Mouse (Mus musculus): ENCODE measurements around the gene Cpne9. TPM values are rescaled to one million over a fixed set of nuclear protein-coding genes. Genes with fewer than 3 reads are reported as not detected.
A peak's percentile ranks its signal among the peaks of the same experiment; 100 is the strongest.

Gene Cpne9
- polyA plus RNA-seq (2014; fragmentation: Nextera tagmentation; extraction: Ambion mirVana): 0.13 and 0.52 TPM in 2 replicates

- peaks cover 27% of the 10 kb centered on the region for H3K27me3 ChIP-seq (ENCODE audit: control insufficient read depth, insufficient read depth, low read length)
These were observed at the start of gene Cpne9 for GRCm38 (mm10) chr6:113282101-113282802. Gene Cpne9, plus strand, starts transcription at chr6:113282307.

GRCm38 (mm10) chr6:113235141-113235540 lies 47.0 kb upstream of the Cpne9 start:
- H3K9me3 ChIP-seq (ENCODE audit: control insufficient read depth, low read length): no peaks in the 10 kb centered on the region
- no peaks in the 10 kb centered on the region for H3K27me3 ChIP-seq (ENCODE audit: control insufficient read depth, insufficient read depth, low read length)
- WGBS: 71% methylated on average over 5 of the region's 5 CpGs
- H3K4me2 ChIP-seq (ENCODE audit: low read depth, low read length, severe bottlenecking): no peak overlapping the region
- H3K4me3 ChIP-seq (ENCODE audit: low read depth, low read length): no peak overlapping the region
- peaks cover 5% of the 10 kb centered on the region; the same call in 1 of the 2 replicates for H3K4me1 ChIP-seq (replicated peaks; ENCODE audit: control insufficient read depth, insufficient read depth, low read length)
- DNase-seq (ENCODE audit: low spot score): no peak
- no peak for ATAC-seq (replicated peaks; ENCODE audit: low FRiP score)
- no peak overlapping the region for H3K9ac ChIP-seq (ENCODE audit: low read length)
- no peaks in the 10 kb centered on the region for H3K36me3 ChIP-seq (ENCODE audit: control insufficient read depth, insufficient read depth, low read length)
- no peak overlapping the region for H3K27ac ChIP-seq (ENCODE audit: low read depth, low read length)

More at GRCm38 (mm10) chr6:113282101-113282802, at the start of gene Cpne9:
- Histone ChIP-seq H3K36me3 (ENCODE audit: control insufficient read depth, insufficient read depth, low read length) (no peaks in the 10 kb centered on the region), H3K9me3 (ENCODE audit: control insufficient read depth, low read length) (no peaks in the 10 kb centered on the region), H3K4me1 (replicated peaks; ENCODE audit: control insufficient read depth, insufficient read depth, low read length) (peaks cover 7% of the 10 kb centered on the region; the same call in 1 of the 2 replicates), H3K9ac (ENCODE audit: low read length) (no peak within 1 kb of the TSS), H3K4me2 (ENCODE audit: low read depth, low read length, severe bottlenecking) (peak within 1 kb of the TSS; percentile 42), H3K27ac (ENCODE audit: low read depth, low read length) (no peak within 1 kb of the TSS), H3K4me3 (ENCODE audit: low read depth, low read length) (0 out of 2 replicates have a peak within 1 kb of the TSS, but pooled peaks have one; percentile 11)
- 1% methylated on average over 37 of the region's 37 CpGs for WGBS
- DNase-seq (ENCODE audit: low spot score): peak; percentile 79
- peak; percentile 52; the same call in 1 of the 2 replicates for ATAC-seq (replicated peaks; ENCODE audit: low FRiP score)

- WGBS: under 1% methylated on average over 54 of the region's 55 CpGs
- H3K4me2 ChIP-seq (ENCODE audit: low read depth, low read length, severe bottlenecking): peak within 1 kb of the TSS; percentile 97
- H3K4me3 ChIP-seq (ENCODE audit: low read depth, low read length): peak within 1 kb of the TSS; percentile 99
- no peaks in the 10 kb centered on the region for H3K36me3 ChIP-seq (ENCODE audit: control insufficient read depth, insufficient read depth, low read length)
- ATAC-seq (replicated peaks; ENCODE audit: low FRiP score) (peak; percentile 99), DNase-seq (ENCODE audit: low spot score) (peak; percentile 100)
- no peaks in the 10 kb centered on the region for H3K27me3 ChIP-seq (ENCODE audit: control insufficient read depth, insufficient read depth, low read length)
- peaks cover 5% of the 10 kb centered on the region; the same call in 1 of the 2 replicates for H3K4me1 ChIP-seq (replicated peaks; ENCODE audit: control insufficient read depth, insufficient read depth, low read length)
- H3K9ac ChIP-seq (ENCODE audit: low read length): peak within 1 kb of the TSS; percentile 82
- H3K27ac ChIP-seq (ENCODE audit: low read depth, low read length): peak within 1 kb of the TSS; percentile 12; the same call in 1 of the 2 replicates
- H3K9me3 ChIP-seq (ENCODE audit: control insufficient read depth, low read length): no peaks in the 10 kb centered on the region
These were observed 44.4 kb upstream of the Cpne9 start, which contains the start of gene Mtmr14 for GRCm38 (mm10) chr6:113237542-113238270. Gene Mtmr14, plus strand, starts transcription at chr6:113237843.

DNA sequence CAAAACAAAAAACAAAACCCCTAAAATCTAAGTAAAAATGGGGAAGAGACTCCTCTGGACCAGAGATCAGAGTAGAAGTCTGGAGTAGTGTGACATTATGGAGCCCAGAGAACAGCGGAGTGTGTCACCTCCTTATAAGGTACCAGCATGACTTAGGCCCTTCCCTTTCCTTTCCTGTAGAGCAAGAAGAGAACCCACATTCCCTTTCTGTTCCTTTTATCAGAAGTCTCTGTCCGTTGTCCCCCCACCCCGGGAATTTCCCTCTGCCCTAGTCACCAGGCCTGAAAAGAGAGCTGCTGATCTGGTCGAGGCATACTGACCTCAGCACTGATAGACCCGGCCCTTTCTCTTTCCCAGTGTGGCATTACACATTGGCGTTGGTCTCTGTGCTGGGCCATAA lies 43.7 kb upstream of the Cpne9 start:
- Histone ChIP-seq H3K9ac (ENCODE audit: low read length) (peak overlapping the region; percentile 82), H3K27ac (ENCODE audit: low read depth, low read length) (no peak overlapping the region), H3K4me2 (ENCODE audit: low read depth, low read length, severe bottlenecking) (peak overlapping the region; percentile 97), H3K36me3 (ENCODE audit: control insufficient read depth, insufficient read depth, low read length) (no peaks in the 10 kb centered on the region), H3K27me3 (ENCODE audit: control insufficient read depth, insufficient read depth, low read length) (no peaks in the 10 kb centered on the region), H3K4me1 (replicated peaks; ENCODE audit: control insufficient read depth, insufficient read depth, low read length) (peaks cover 5% of the 10 kb centered on the region; the same call in 1 of the 2 replicates), H3K9me3 (ENCODE audit: control insufficient read depth, low read length) (no peaks in the 10 kb centered on the region), H3K4me3 (ENCODE audit: low read depth, low read length) (peak overlapping the region; percentile 99)
- ATAC-seq (replicated peaks; ENCODE audit: low FRiP score) (no peak), DNase-seq (ENCODE audit: low spot score) (no peak)
- 42% methylated on average over 6 of the region's 6 CpGs for WGBS

- WGBS: 93% methylated on average over 1 of the region's 1 CpGs
- Histone ChIP-seq H3K27me3 (ENCODE audit: control insufficient read depth, insufficient read depth, low read length) (no peaks in the 10 kb centered on the region), H3K9ac (ENCODE audit: low read length) (no peak overlapping the region), H3K27ac (ENCODE audit: low read depth, low read length) (no peak overlapping the region), H3K4me3 (ENCODE audit: low read depth, low read length) (no peak overlapping the region), H3K36me3 (ENCODE audit: control insufficient read depth, insufficient read depth, low read length) (no peaks in the 10 kb centered on the region), H3K9me3 (ENCODE audit: control insufficient read depth, low read length) (no peaks in the 10 kb centered on the region), H3K4me1 (replicated peaks; ENCODE audit: control insufficient read depth, insufficient read depth, low read length) (peaks cover 5% of the 10 kb centered on the region; the same call in 1 of the 2 replicates), H3K4me2 (ENCODE audit: low read depth, low read length, severe bottlenecking) (no peak overlapping the region)
- no peak for ATAC-seq (replicated peaks; ENCODE audit: low FRiP score)
- DNase-seq (ENCODE audit: low spot score): no peak
These were observed 39.4 kb upstream of the Cpne9 start for GRCm38 (mm10) chr6:113242753-113243152.

DNA sequence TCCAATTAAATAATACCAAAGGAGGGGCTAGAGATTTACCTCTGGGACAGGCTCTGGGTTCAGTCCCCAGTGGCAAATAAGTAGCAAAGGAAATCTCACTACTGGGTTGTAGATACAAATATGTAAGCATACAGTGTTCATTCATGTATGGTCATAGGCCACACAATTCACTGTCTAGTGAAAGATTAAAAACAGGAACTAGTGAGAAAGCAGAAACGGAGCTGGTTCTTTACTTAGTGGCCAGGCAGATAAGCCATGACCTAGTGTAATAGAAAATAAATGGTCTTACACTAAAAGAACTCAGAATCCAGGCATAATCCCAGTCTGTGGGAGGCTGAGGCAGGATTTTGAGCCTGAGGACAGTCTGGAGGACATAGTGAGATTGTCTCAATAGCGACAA lies 36.5 kb upstream of the Cpne9 start:
- H3K4me2 ChIP-seq (ENCODE audit: low read depth, low read length, severe bottlenecking): no peak overlapping the region
- H3K36me3 ChIP-seq (ENCODE audit: control insufficient read depth, insufficient read depth, low read length): no peaks in the 10 kb centered on the region
- H3K27me3 ChIP-seq (ENCODE audit: control insufficient read depth, insufficient read depth, low read length): no peaks in the 10 kb centered on the region
- ATAC-seq (replicated peaks; ENCODE audit: low FRiP score) (no peak), DNase-seq (ENCODE audit: low spot score) (no peak)
- H3K9me3 ChIP-seq (ENCODE audit: control insufficient read depth, low read length): no peaks in the 10 kb centered on the region
- H3K9ac ChIP-seq (ENCODE audit: low read length): no peak overlapping the region
- 92% methylated on average over 2 of the region's 2 CpGs for WGBS
- no peaks in the 10 kb centered on the region for H3K4me1 ChIP-seq (replicated peaks; ENCODE audit: control insufficient read depth, insufficient read depth, low read length)
- no peak overlapping the region for H3K4me3 ChIP-seq (ENCODE audit: low read depth, low read length)
- H3K27ac ChIP-seq (ENCODE audit: low read depth, low read length): no peak overlapping the region

GRCm38 (mm10) chr6:113250786-113251185 lies 31.3 kb upstream of the Cpne9 start:
- H3K4me3 ChIP-seq (ENCODE audit: low read depth, low read length): no peak overlapping the region
- H3K4me2 ChIP-seq (ENCODE audit: low read depth, low read length, severe bottlenecking): no peak overlapping the region
- no peak overlapping the region for H3K27ac ChIP-seq (ENCODE audit: low read depth, low read length)
- ATAC-seq (replicated peaks; ENCODE audit: low FRiP score) (no peak), DNase-seq (ENCODE audit: low spot score) (no peak)
- H3K9me3 ChIP-seq (ENCODE audit: control insufficient read depth, low read length): no peaks in the 10 kb centered on the region
- 89% methylated on average over 5 of the region's 5 CpGs for WGBS
- no peaks in the 10 kb centered on the region; the same call in 1 of the 2 replicates for H3K36me3 ChIP-seq (ENCODE audit: control insufficient read depth, insufficient read depth, low read length)
- no peak overlapping the region for H3K9ac ChIP-seq (ENCODE audit: low read length)
- no peaks in the 10 kb centered on the region for H3K4me1 ChIP-seq (replicated peaks; ENCODE audit: control insufficient read depth, insufficient read depth, low read length)
- no peaks in the 10 kb centered on the region for H3K27me3 ChIP-seq (ENCODE audit: control insufficient read depth, insufficient read depth, low read length)

- DNase-seq (ENCODE audit: low spot score): no peak
- Histone ChIP-seq H3K9me3 (ENCODE audit: control insufficient read depth, low read length) (no peaks in the 10 kb centered on the region), H3K4me3 (ENCODE audit: low read depth, low read length) (no peak overlapping the region), H3K9ac (ENCODE audit: low read length) (no peak overlapping the region), H3K27me3 (ENCODE audit: control insufficient read depth, insufficient read depth, low read length) (no peaks in the 10 kb centered on the region), H3K4me1 (replicated peaks; ENCODE audit: control insufficient read depth, insufficient read depth, low read length) (no peaks in the 10 kb centered on the region), H3K27ac (ENCODE audit: low read depth, low read length) (no peak overlapping the region), H3K4me2 (ENCODE audit: low read depth, low read length, severe bottlenecking) (no peak overlapping the region), H3K36me3 (ENCODE audit: control insufficient read depth, insufficient read depth, low read length) (no peaks in the 10 kb centered on the region; the same call in 1 of the 2 replicates)
- ATAC-seq (replicated peaks; ENCODE audit: low FRiP score): no peak
These were observed 30.2 kb upstream of the Cpne9 start for GRCm38 (mm10) chr6:113251921-113252320.
